Mouse (Mus musculus) embryonic facial prominence, embryonic 15.5 days (tissue): Measurements from ENCODE around the gene Arhgap10. TPM values are rescaled to one million over a fixed set of nuclear protein-coding genes. Genes with fewer than 3 reads are reported as not detected.
A peak's percentile ranks its signal among the peaks of the same experiment; 100 is the strongest.

Source experiments
- ATAC-seq: fragments of 200-750 bp; cut with Nextera tagmentation; 2 replicates; pipeline ENCODE4 v1.8.0; 2017; ENCODE audit warnings: low read depth, moderate TSS enrichment; ENCODE audit not compliant: insufficient number of reproducible peaks, low FRiP score, low TSS enrichment
- H3K27ac ChIP-seq: fragments of 300-500 bp; sonication (generic); replicated peaks from 2 replicates; pipeline ENCODE4 v1.5.1; 2015; ENCODE audit warnings: mild to moderate bottlenecking, inconsistent platforms
- H3K27me3 ChIP-seq: fragments of 300-500 bp; sonication (generic); 2 replicates; pipeline ENCODE4 v1.6.1; 2015; ENCODE audit warnings: inconsistent platforms
- H3K36me3 ChIP-seq: fragments of 300-500 bp; sonication (generic); 2 replicates; pipeline ENCODE4 v1.6.1; 2015; ENCODE audit warnings: mild to moderate bottlenecking, inconsistent platforms
- H3K4me1 ChIP-seq: fragments of 300-500 bp; sonication (generic); 2 replicates; pipeline ENCODE4 v1.6.1; 2015; ENCODE audit warnings: inconsistent platforms
- H3K4me2 ChIP-seq: fragments of 300-500 bp; sonication (generic); replicated peaks from 2 replicates; pipeline ENCODE4 v1.6.1; 2015; ENCODE audit warnings: mild to moderate bottlenecking, inconsistent platforms
- H3K4me3 ChIP-seq: fragments of 300-500 bp; sonication (generic); replicated peaks from 2 replicates; pipeline ENCODE4 v1.5.1; 2015; ENCODE audit warnings: mild to moderate bottlenecking, inconsistent platforms
- H3K9ac ChIP-seq: fragments of 300-500 bp; sonication (generic); 2 replicates; pipeline ENCODE4 v1.6.1; 2015; ENCODE audit warnings: inconsistent platforms
- H3K9me3 ChIP-seq: fragments of 300-500 bp; sonication (generic); replicated peaks from 2 replicates; pipeline ENCODE4 v1.6.1; 2016; ENCODE audit warnings: inconsistent platforms
- WGBS: fragments of 180-500 bp; shearing (Covaris S2); methylation state at CpG from one replicate; pipeline ENCODE4 v1.1.7; 2015; 5-methylcytosine and 5-hydroxymethylcytosine counted together
- polyA plus RNA-seq: library from polyadenylated mRNA; unstranded; fragments of >200 nt; fragmentation: Nextera tagmentation; extraction: Ambion mirVana; gene quantifications from 2 replicates; pipeline ENCODE4 v1.2.1, GENCODE M21; 2015

The Arhgap10 gene
- polyA plus RNA-seq, 1 experiment from 2014 or later: 30.1 TPM

- WGBS: 83% methylated on average over 2 of the region's 2 CpGs
- Histone ChIP-seq H3K4me2 (no peak overlapping the region), H3K9me3 (no peaks in the 10 kb centered on the region), H3K9ac (no peak overlapping the region), H3K4me1 (peaks cover 15% of the 10 kb centered on the region; the same call in 1 of the 2 replicates), H3K27ac (no peak overlapping the region), H3K36me3 (no peaks in the 10 kb centered on the region), H3K4me3 (no peak overlapping the region), H3K27me3 (no peaks in the 10 kb centered on the region)
- ATAC-seq: no peak
Measured at GRCm38 (mm10) chr8:77439670-77440069, 78.1 kb downstream of the Arhgap10 start.

GRCm38 (mm10) chr8:77437807-77438493, 79.8 kb downstream of the Arhgap10 start:
- Histone ChIP-seq H3K9me3 (no peaks in the 10 kb centered on the region), H3K4me3 (no peak overlapping the region), H3K4me2 (no peak overlapping the region), H3K9ac (no peak overlapping the region), H3K36me3 (no peaks in the 10 kb centered on the region), H3K27ac (no peak overlapping the region), H3K4me1 (peaks cover 22% of the 10 kb centered on the region), H3K27me3 (no peaks in the 10 kb centered on the region)
- ATAC-seq: no peak
- WGBS: 58% methylated on average over 9 of the region's 9 CpGs

GRCm38 (mm10) chr8:77436013-77436990, 81.5 kb downstream of the Arhgap10 start:
- no peak for ATAC-seq
- Histone ChIP-seq H3K4me3 (no peak overlapping the region), H3K9me3 (no peaks in the 10 kb centered on the region), H3K4me2 (no peak overlapping the region), H3K4me1 (peaks cover 31% of the 10 kb centered on the region), H3K27me3 (no peaks in the 10 kb centered on the region), H3K36me3 (no peaks in the 10 kb centered on the region), H3K27ac (0 out of 2 replicates have a peak overlapping the region, but pooled peaks have one; percentile 0), H3K9ac (no peak overlapping the region)
- WGBS: 38% methylated on average over 15 of the region's 15 CpGs

- H3K36me3 ChIP-seq: no peaks in the 10 kb centered on the region
- no peak overlapping the region for H3K4me3 ChIP-seq
- peaks cover 45% of the 10 kb centered on the region for H3K4me1 ChIP-seq
- ATAC-seq: no peak
- H3K27ac ChIP-seq: peak overlapping the region; percentile 39
- H3K9me3 ChIP-seq: no peaks in the 10 kb centered on the region
- H3K9ac ChIP-seq: no peak overlapping the region
- peak overlapping the region; percentile 15; the same call in 1 of the 2 replicates for H3K4me2 ChIP-seq
- H3K27me3 ChIP-seq: no peaks in the 10 kb centered on the region
- WGBS: 21% methylated on average over 4 of the region's 4 CpGs
Measured at GRCm38 (mm10) chr8:77433221-77433620, 84.5 kb downstream of the Arhgap10 start.

- no peak for ATAC-seq
Measured at GRCm38 (mm10) chr8:77432726-77433125, 85.0 kb downstream of the Arhgap10 start.

GRCm38 (mm10) chr8:77428420-77428819, 89.3 kb downstream of the Arhgap10 start:
- H3K9me3 ChIP-seq: no peaks in the 10 kb centered on the region
- H3K36me3 ChIP-seq: peaks cover 3% of the 10 kb centered on the region; the same call in 1 of the 2 replicates
- H3K27ac ChIP-seq: no peak overlapping the region
- H3K4me2 ChIP-seq: no peak overlapping the region
- no peak overlapping the region for H3K9ac ChIP-seq
- no peak overlapping the region for H3K4me3 ChIP-seq
- H3K27me3 ChIP-seq: no peaks in the 10 kb centered on the region
- ATAC-seq: no peak
- WGBS: 41% methylated on average over 4 of the region's 4 CpGs
- peaks cover 27% of the 10 kb centered on the region for H3K4me1 ChIP-seq

More at GRCm38 (mm10) chr8:77432726-77433125, 85.0 kb downstream of the Arhgap10 start:
- peaks cover 45% of the 10 kb centered on the region for H3K4me1 ChIP-seq
- H3K4me2 ChIP-seq: peak overlapping the region; percentile 15
- H3K9me3 ChIP-seq: no peaks in the 10 kb centered on the region
- no peak overlapping the region for H3K4me3 ChIP-seq
- no peak overlapping the region for H3K9ac ChIP-seq
- peak overlapping the region; percentile 39 for H3K27ac ChIP-seq
- 25% methylated on average over 10 of the region's 10 CpGs for WGBS
- H3K27me3 ChIP-seq: no peaks in the 10 kb centered on the region
- no peaks in the 10 kb centered on the region for H3K36me3 ChIP-seq

GRCm38 (mm10) chr8:77428015-77428414, 89.7 kb downstream of the Arhgap10 start:
- Histone ChIP-seq H3K9ac (no peak overlapping the region), H3K4me2 (no peak overlapping the region), H3K9me3 (no peaks in the 10 kb centered on the region), H3K27me3 (no peaks in the 10 kb centered on the region), H3K27ac (no peak overlapping the region), H3K4me3 (no peak overlapping the region), H3K4me1 (peaks cover 23% of the 10 kb centered on the region), H3K36me3 (peaks cover 3% of the 10 kb centered on the region; the same call in 1 of the 2 replicates)
- no peak for ATAC-seq
- 50% methylated on average over 6 of the region's 6 CpGs for WGBS

- no peak overlapping the region for H3K9ac ChIP-seq
- no peaks in the 10 kb centered on the region for H3K27me3 ChIP-seq
- peaks cover 17% of the 10 kb centered on the region for H3K4me1 ChIP-seq
- H3K36me3 ChIP-seq: peaks cover 3% of the 10 kb centered on the region; the same call in 1 of the 2 replicates
- H3K27ac ChIP-seq: no peak overlapping the region
- ATAC-seq: no peak
- H3K9me3 ChIP-seq: no peaks in the 10 kb centered on the region
- H3K4me2 ChIP-seq: no peak overlapping the region
- WGBS: 71% methylated on average over 9 of the region's 9 CpGs
- no peak overlapping the region for H3K4me3 ChIP-seq
Measured at GRCm38 (mm10) chr8:77427438-77427837, 90.3 kb downstream of the Arhgap10 start.

- 76% methylated on average over 5 of the region's 6 CpGs for WGBS
- no peak for ATAC-seq
- no peak overlapping the region for H3K27ac ChIP-seq
- no peak overlapping the region for H3K4me2 ChIP-seq
- no peaks in the 10 kb centered on the region for H3K27me3 ChIP-seq
- H3K4me1 ChIP-seq: no peaks in the 10 kb centered on the region
- no peak overlapping the region for H3K4me3 ChIP-seq
- no peak overlapping the region for H3K9ac ChIP-seq
- no peaks in the 10 kb centered on the region for H3K9me3 ChIP-seq
- H3K36me3 ChIP-seq: peaks cover 7% of the 10 kb centered on the region; the same call in 1 of the 2 replicates
Measured at GRCm38 (mm10) chr8:77423850-77424249, 93.9 kb downstream of the Arhgap10 start.

- Histone ChIP-seq H3K4me1 (no peaks in the 10 kb centered on the region), H3K27me3 (no peaks in the 10 kb centered on the region), H3K9ac (no peak overlapping the region), H3K9me3 (no peaks in the 10 kb centered on the region), H3K27ac (no peak overlapping the region), H3K36me3 (peaks cover 11% of the 10 kb centered on the region; the same call in 1 of the 2 replicates), H3K4me3 (no peak overlapping the region), H3K4me2 (no peak overlapping the region)
- WGBS: 85% methylated on average over 15 of the region's 15 CpGs
- no peak for ATAC-seq
Measured at GRCm38 (mm10) chr8:77422632-77423252, 95.0 kb downstream of the Arhgap10 start.

- WGBS: 68% methylated on average over 13 of the region's 13 CpGs
- Histone ChIP-seq H3K36me3 (peaks cover 11% of the 10 kb centered on the region; the same call in 1 of the 2 replicates), H3K4me1 (no peaks in the 10 kb centered on the region), H3K4me3 (no peak overlapping the region), H3K27ac (no peak overlapping the region), H3K9me3 (no peaks in the 10 kb centered on the region), H3K4me2 (no peak overlapping the region), H3K9ac (no peak overlapping the region), H3K27me3 (no peaks in the 10 kb centered on the region)
- no peak for ATAC-seq
Measured at GRCm38 (mm10) chr8:77421596-77421995, 96.2 kb downstream of the Arhgap10 start.
